Mouse (Mus musculus): ENCODE measurements around the gene Timp4. TPM values are rescaled to one million over a fixed set of nuclear protein-coding genes. Genes with fewer than 3 reads are reported as not detected.

Timp4 gene
- total RNA-seq (2014; rRNA removed) (9.6 and 10.0 TPM in 2 replicates), polyA plus RNA-seq (2015; fragmentation: Nextera tagmentation; extraction: Ambion mirVana) (7.9 and 12.7 TPM in 2 replicates)

DNA sequence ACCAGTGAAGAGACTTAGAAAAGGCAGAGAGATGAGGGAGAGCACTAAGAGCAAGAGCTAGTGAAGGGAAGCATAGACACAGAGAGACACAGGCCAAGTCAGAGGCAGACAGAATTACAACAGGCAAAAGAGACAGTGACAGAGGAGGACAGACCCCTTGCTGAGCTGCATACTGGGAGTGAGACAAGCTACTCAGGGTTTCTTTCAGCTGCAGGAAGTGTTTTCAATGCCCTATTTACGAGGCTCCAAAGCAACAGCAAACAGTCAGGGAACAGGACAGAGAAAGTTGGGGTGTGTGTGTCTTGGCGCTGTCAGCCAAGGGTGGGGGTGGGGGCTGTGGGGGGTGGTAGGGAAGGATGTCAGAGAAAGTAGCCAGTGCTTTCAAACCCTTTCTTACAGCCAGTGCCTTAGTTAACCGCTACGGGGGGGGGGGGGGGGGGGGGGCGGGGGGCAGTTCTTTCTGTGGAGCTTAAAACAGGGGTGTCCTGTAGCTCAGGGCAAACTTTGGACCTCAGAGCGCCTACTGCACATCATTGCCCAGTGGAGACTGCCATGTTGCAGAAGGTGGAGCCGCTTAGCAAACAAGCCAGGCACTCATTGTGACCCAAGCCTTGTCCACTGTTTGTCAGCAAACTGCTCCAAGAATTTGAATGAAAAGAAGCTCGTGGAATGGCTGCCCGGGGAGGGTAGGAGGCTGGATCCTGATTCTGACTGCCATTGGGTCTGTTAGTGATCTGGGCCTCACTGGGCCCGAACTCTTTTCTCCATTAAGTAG lies at the start of gene Timp4:
TSS of gene Timp4 (minus strand) at position 107 of the 775 bp plus-strand sequence.
- DNase-seq (no peak), ATAC-seq (peak; percentile 79)
- H3K4me2 ChIP-seq (ENCODE audit: low read depth): peak within 1 kb of the TSS; percentile 19; the same call in 1 of the 2 replicates
- no peak within 1 kb of the TSS for H3K9ac ChIP-seq
- no peaks in the 10 kb centered on the region; the same call in 1 of the 2 replicates for H3K36me3 ChIP-seq (ENCODE audit: insufficient read depth)
- no peaks in the 10 kb centered on the region for H3K9me3 ChIP-seq (ENCODE audit: low read length)
- H3K4me1 ChIP-seq (ENCODE audit: insufficient read depth): no peaks in the 10 kb centered on the region
- H3K27me3 ChIP-seq (ENCODE audit: insufficient read depth, low read length): no peaks in the 10 kb centered on the region
- WGBS: 21% methylated on average over 8 of the region's 10 CpGs
- no peak within 1 kb of the TSS for H3K4me3 ChIP-seq (ENCODE audit: low read depth, low read length)
- H3K27ac ChIP-seq (ENCODE audit: low read depth, low read length): peak within 1 kb of the TSS; percentile 50
- TF ChIP-seq CTCF (IDR thresholded peaks at IDR 0.05; ENCODE audit: low read depth): no peak

GRCm38 (mm10) chr6:115293877-115294276 lies 41.9 kb upstream of the Timp4 start:
- ATAC-seq (no peak), DNase-seq (no peak)
- Histone ChIP-seq H3K9me3 (ENCODE audit: low read length) (no peaks in the 10 kb centered on the region), H3K4me2 (ENCODE audit: low read depth) (no peak overlapping the region), H3K27ac (ENCODE audit: low read depth, low read length) (no peak overlapping the region), H3K4me3 (ENCODE audit: low read depth, low read length) (no peak overlapping the region), H3K9ac (no peak overlapping the region), H3K4me1 (ENCODE audit: insufficient read depth) (no peaks in the 10 kb centered on the region; the same call in 1 of the 2 replicates), H3K36me3 (ENCODE audit: insufficient read depth) (no peaks in the 10 kb centered on the region), H3K27me3 (ENCODE audit: insufficient read depth, low read length) (no peaks in the 10 kb centered on the region)
- no peak for TF ChIP-seq CTCF (IDR thresholded peaks at IDR 0.05; ENCODE audit: low read depth)
- 75% methylated on average over 2 of the region's 2 CpGs for WGBS

DNA sequence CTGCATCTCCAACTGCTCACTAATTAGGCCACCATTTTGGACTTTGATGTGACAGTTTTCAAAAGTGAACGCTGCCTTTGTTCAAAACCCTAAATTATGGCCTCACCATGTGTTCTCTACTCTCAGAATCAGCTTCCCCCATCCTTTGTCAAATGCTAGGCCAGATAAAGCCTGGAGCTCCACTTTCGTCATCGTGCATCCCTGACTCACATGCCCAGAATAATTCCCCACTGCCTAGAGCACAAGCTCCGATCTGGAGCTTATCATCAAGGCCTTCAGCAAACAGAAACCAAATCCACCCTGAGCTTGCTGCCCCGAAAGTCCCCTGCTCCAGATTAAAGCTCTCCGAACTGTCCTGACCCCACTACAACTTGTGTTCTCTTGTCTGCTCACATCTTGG lies 40.6 kb upstream of the Timp4 start:
- H3K4me2 ChIP-seq (ENCODE audit: low read depth): no peak overlapping the region
- H3K27me3 ChIP-seq (ENCODE audit: insufficient read depth, low read length): no peaks in the 10 kb centered on the region
- no peak overlapping the region for H3K9ac ChIP-seq
- no peak for TF ChIP-seq CTCF (IDR thresholded peaks at IDR 0.05; ENCODE audit: low read depth)
- ATAC-seq: peak; percentile 47; the same call in 1 of the 2 replicates
- 52% methylated on average over 6 of the region's 6 CpGs for WGBS
- no peaks in the 10 kb centered on the region; the same call in 1 of the 2 replicates for H3K4me1 ChIP-seq (ENCODE audit: insufficient read depth)
- H3K9me3 ChIP-seq (ENCODE audit: low read length): no peaks in the 10 kb centered on the region
- H3K27ac ChIP-seq (ENCODE audit: low read depth, low read length): no peak overlapping the region
- no peak for DNase-seq
- H3K4me3 ChIP-seq (ENCODE audit: low read depth, low read length): no peak overlapping the region
- H3K36me3 ChIP-seq (ENCODE audit: insufficient read depth): no peaks in the 10 kb centered on the region

DNA sequence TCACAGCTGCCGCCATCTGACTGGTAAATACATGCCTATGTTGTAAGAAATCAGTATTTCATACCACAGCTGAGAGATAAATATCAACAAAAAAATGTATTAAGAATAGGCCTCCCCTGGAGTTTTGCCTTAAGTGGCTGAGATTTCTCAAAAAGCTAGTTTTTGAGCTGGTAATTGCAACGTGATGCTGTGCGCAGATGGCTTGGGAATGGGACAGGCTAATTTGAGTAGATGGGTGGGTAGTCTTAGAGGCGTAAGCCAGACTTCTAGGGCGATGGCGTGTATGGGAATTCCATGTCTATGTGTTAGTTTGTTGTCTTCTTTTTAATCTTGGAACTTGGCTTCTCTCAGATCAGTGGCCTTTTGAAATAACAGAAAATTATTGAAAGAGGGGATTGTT lies 39.8 kb upstream of the Timp4 start:
- WGBS: 78% methylated on average over 6 of the region's 6 CpGs
- no peak overlapping the region for H3K4me2 ChIP-seq (ENCODE audit: low read depth)
- DNase-seq: peak; percentile 43

GRCm38 (mm10) chr6:115291068-115291467 lies 39.1 kb upstream of the Timp4 start:
- Histone ChIP-seq H3K4me1 (ENCODE audit: insufficient read depth) (no peaks in the 10 kb centered on the region; the same call in 1 of the 2 replicates), H3K27ac (ENCODE audit: low read depth, low read length) (no peak overlapping the region), H3K9ac (no peak overlapping the region), H3K4me3 (ENCODE audit: low read depth, low read length) (no peak overlapping the region), H3K4me2 (ENCODE audit: low read depth) (no peak overlapping the region), H3K27me3 (ENCODE audit: insufficient read depth, low read length) (no peaks in the 10 kb centered on the region), H3K36me3 (ENCODE audit: insufficient read depth) (no peaks in the 10 kb centered on the region), H3K9me3 (ENCODE audit: low read length) (no peaks in the 10 kb centered on the region)
- DNase-seq (no peak), ATAC-seq (no peak)
- 88% methylated on average over 2 of the region's 2 CpGs for WGBS
- TF ChIP-seq CTCF (IDR thresholded peaks at IDR 0.05; ENCODE audit: low read depth): no peak

More for the DNA sequence above, 39.8 kb upstream of the Timp4 start:
- Histone ChIP-seq H3K9me3 (ENCODE audit: low read length) (no peaks in the 10 kb centered on the region), H3K4me1 (ENCODE audit: insufficient read depth) (no peaks in the 10 kb centered on the region; the same call in 1 of the 2 replicates), H3K27ac (ENCODE audit: low read depth, low read length) (no peak overlapping the region), H3K27me3 (ENCODE audit: insufficient read depth, low read length) (no peaks in the 10 kb centered on the region), H3K4me3 (ENCODE audit: low read depth, low read length) (no peak overlapping the region), H3K9ac (no peak overlapping the region), H3K36me3 (ENCODE audit: insufficient read depth) (no peaks in the 10 kb centered on the region)
- no peak for TF ChIP-seq CTCF (IDR thresholded peaks at IDR 0.05; ENCODE audit: low read depth)
- ATAC-seq: no peak; the same call in 1 of the 2 replicates

- no peak for ATAC-seq
- no peak for DNase-seq
- Histone ChIP-seq H3K4me3 (ENCODE audit: low read depth, low read length) (no peak overlapping the region), H3K4me1 (ENCODE audit: insufficient read depth) (no peaks in the 10 kb centered on the region; the same call in 1 of the 2 replicates), H3K27me3 (ENCODE audit: insufficient read depth, low read length) (no peaks in the 10 kb centered on the region), H3K27ac (ENCODE audit: low read depth, low read length) (no peak overlapping the region), H3K9me3 (ENCODE audit: low read length) (no peaks in the 10 kb centered on the region), H3K4me2 (ENCODE audit: low read depth) (no peak overlapping the region), H3K9ac (no peak overlapping the region), H3K36me3 (ENCODE audit: insufficient read depth) (no peaks in the 10 kb centered on the region)
- TF ChIP-seq CTCF (IDR thresholded peaks at IDR 0.05; ENCODE audit: low read depth): no peak
- 74% methylated on average over 5 of the region's 5 CpGs for WGBS
Observed at GRCm38 (mm10) chr6:115290561-115290960, 38.6 kb upstream of the Timp4 start.

DNA sequence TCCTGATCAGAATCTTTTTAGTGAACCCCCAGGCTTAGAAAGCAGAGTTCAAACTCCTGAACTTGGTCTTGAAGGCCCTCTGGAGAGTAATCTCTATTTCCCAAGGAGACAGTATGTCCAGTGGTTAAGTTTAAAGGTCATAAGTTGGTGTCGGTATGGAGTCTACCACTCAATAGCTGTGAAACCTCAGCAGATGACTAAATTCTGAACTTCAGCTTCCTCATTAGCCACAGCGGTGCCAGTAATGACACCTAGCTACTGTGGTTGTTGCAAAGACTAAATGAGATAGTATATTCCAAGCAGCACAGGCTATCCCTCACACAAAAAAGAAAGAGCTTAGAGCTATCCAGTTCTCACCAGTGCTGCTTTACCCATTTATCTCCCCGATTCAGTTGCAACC lies 36.2 kb upstream of the Timp4 start:
- Histone ChIP-seq H3K9me3 (ENCODE audit: low read length) (no peaks in the 10 kb centered on the region), H3K4me3 (ENCODE audit: low read depth, low read length) (no peak overlapping the region), H3K4me1 (ENCODE audit: insufficient read depth) (no peaks in the 10 kb centered on the region; the same call in 1 of the 2 replicates), H3K36me3 (ENCODE audit: insufficient read depth) (no peaks in the 10 kb centered on the region), H3K4me2 (ENCODE audit: low read depth) (no peak overlapping the region), H3K27ac (ENCODE audit: low read depth, low read length) (no peak overlapping the region), H3K9ac (no peak overlapping the region), H3K27me3 (ENCODE audit: insufficient read depth, low read length) (no peaks in the 10 kb centered on the region)
- DNase-seq (no peak), ATAC-seq (no peak)
- WGBS: 92% methylated on average over 3 of the region's 3 CpGs
- no peak for TF ChIP-seq CTCF (IDR thresholded peaks at IDR 0.05; ENCODE audit: low read depth)
